Mouse (Mus musculus): Measurements from ENCODE around the gene Atp10a. TPM values are rescaled to one million over a fixed set of nuclear protein-coding genes. Genes with fewer than 3 reads are reported as not detected.
"Not testable (repeated sequence)": the region's sequence is repeated elsewhere in the genome, so short reads cannot be mapped to it uniquely, and the experiment has no call there.

Gene Atp10a
- total RNA-seq, 2 experiments from 2014 or later, result 1.5 to 1.8 TPM

DNA sequence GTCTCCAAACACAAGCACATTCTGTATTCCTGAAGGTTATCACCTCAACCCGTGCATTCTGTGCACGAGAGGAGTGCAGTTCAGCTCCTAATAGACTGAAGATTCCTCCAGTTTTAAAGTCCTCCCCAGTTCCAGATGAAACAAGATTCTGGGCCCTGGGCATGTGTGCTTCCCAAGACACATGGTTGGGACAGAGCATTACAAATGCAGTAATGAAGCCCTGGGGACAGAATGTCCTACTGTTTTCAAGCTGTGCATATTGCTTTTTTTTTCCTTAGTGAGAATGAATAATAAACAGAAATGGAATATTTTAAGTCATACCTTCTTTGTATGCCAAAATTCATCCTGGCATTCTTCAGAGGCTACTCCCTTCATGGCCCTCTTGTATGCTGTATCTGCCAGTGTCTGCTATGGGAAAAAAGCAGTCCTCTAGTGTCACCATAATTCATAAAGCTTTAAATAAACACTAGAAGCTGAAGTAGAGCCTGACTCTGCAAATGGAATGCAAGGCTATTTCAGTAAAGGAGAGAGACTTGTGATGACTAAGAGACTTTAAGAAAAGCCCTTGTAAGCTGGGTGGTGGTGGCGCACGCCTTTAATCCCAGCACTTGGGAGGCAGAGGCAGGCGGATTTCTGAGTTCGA is 116.2 kb downstream of the Atp10a start:
- intact Hi-C loops (cut with DNase I), result no loop called here
- DNase-seq, result no peak

DNA sequence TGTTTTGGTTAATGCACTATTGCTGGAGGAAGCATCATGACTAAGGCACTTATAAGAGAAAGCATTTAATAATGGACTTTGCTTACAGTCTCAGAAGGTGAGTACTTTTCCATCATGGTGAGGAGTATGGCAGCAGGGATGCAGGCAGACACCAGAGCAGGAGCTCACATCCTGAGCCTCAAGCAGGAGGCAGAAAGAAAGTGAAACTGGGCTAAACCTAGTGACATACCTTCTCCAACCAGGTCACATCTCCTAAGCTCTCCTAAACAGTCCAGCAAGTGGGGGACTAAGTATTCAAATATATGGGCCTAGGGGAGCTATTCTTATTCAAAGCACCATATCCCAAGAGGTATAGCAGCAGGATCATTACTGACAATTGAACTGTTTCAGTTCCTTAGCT is 123.2 kb downstream of the Atp10a start:
- intact Hi-C loops (cut with DNase I), result no loop called here
- no peak for DNase-seq

DNA sequence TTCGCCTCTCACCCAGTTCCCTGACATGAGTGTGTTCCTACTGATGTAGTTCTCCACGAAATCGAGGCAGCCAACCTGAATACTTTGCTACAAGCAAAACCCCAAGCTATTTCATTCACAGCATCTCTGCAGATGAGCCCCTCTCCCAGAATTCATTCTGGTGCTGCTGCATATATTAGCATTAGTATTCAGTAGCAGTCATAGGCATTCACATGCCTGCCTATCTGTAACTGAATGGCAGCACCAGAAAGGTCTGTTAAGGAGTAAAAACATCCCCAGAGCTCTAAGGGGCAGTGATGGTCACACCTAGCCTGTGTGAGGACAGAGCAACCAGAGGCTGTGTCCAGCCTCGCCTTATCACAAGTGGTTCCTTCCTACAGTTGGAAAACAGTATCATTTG is 131.0 kb downstream of the Atp10a start:
- intact Hi-C loops (cut with DNase I), result no loop called here
- no peak for DNase-seq

DNA sequence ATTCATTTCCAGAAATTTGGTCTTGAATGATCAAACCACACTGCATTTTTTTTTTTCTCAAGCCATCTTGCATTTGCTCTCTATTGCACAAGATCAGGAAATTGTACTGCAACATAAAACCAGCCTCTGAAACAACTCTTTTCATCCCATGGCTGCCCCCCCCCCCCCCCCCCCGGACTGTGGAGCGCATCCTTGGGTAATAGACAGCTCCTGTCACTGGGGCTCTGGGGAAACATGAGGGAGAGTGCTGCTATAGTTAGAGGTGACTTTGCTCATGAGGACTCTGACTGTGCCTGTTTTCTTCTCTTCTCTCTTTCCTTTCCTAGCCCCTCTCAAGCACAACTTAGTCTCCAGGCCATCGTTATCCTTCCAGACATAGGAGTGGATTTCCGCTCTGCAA is 131.6 kb downstream of the Atp10a start:
- DNase-seq, result no peak
- intact Hi-C loops (cut with DNase I), result no loop called here

DNA sequence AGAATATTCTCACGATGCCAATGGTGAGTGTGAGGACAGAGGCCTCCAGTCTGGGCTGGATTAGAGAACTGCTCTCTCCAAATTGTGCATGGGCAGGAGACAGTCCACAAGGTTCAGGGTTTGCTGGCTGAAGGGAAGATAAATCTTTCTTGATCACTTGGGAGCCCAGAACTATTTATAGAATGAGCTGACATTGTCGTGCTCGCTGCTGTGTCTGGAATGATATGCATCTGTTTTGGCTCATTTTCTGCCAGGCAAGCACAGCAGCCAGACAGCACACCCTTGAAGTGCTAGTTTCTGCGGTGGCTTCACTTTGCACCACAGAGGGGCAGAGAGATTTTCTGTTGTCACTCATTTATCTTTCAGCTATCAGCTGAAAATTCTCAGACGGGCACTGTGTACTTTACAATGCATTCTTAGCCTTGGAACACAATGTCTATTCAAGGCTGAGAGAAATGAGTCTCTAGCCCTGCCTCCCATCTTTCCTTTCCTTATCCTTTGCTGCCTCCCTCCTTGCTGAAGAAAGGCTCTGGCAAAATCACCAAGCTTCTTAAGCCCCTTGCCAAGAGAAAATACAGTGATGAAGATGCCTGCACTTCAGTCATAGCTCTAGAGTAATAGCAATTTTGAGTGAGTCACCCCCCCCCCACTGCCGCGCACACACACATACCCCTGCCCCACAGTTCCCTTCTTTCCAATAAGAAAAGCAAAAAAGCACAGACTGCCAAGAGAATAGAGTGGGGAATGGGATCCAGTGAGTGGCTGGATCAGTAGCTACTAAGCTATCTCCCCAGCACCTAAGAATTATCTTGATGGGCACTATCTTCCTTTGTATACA is 132.7 kb downstream of the Atp10a start:
- intact Hi-C loops (cut with DNase I), result no loop called here
- peak in 1 of 2 experiments; percentile 8 for DNase-seq

DNA sequence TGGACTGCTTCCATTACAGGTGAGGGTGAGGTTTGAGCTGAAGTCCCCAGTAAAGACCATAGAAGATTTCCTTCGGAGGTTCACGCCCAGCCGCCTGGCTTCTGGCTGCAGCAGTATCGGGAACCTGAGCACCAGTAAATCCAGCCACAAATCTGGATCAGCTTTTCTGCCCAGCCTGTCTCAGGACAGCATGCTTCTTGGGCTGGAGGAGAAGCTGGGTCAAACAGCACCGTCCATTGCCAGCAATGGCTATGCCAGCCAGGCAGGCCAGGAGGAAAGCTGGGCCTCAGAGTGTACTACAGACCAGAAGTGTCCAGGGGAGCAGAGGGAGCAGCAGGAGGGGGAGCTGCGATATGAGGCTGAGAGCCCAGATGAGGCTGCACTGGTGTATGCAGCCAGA is 141.3 kb downstream of the Atp10a start:
- no peak for DNase-seq
- intact Hi-C loops (cut with DNase I), result no loop called here

DNA sequence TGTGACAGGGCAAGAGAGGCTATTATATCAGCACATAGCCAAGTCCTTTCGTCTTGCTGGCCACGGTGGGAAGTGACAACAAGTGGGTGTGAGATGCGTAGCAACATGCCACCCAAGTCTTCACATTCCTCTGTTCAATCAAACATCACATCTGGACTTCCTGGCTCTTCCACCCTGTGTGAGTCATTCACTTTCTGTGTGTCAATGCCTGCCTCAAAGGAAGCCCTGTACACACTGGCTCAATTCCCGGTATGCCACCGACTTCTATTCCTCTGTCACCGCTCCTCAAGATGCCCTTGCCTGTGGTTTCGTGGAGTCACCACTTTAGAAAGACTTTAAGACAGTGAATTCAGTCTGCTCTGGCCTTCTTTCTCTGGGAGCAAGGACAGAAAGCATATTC is 144.9 kb downstream of the Atp10a start:
- intact Hi-C loops (cut with DNase I), result no loop called here
- no peak for DNase-seq

DNA sequence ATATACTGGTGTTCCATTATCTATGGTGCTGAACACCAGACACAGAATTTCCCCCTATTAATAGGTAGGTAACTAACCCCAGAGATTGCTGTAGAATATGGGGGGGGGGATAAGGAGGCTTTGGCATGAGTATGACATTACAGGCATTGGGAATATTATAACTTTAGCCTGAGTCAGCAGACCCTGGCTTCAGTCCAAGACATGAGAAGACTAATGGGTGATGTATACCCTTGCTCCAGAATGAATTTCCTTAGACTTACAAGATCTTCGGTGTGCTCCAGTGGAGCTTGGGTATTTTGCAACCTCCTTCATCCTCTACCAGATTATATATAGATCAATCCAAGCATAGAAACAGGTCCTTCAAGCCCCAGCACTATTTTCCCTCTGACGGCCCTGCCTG is 145.8 kb downstream of the Atp10a start:
- DNase-seq, result no peak
- intact Hi-C loops (cut with DNase I), result no loop called here

DNA sequence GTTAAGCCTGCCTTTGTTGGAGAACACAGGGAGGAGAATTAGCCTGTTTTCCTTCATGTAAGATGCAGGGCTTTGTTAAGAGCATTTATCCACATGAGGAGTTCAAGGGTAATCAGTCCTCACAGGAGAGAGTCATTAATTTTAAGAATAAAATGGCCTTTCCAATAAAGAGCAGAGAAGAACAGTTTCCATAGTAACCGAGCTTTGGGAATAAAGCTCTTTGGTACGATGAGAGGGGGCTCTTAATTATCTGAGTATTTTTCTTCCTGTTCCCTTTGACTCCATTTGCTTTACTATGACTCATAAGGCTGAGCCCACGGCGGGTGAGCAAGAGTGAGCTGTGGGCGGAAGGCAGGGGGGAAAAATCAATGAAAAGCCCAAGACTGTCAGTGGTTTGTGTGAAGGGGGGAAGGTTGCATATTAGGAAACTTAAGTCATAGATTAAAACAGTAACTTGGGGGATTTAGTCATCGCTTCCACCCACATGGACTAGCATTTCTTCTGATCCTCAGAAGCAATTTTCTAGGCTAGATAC is 166.2 kb downstream of the Atp10a start:
- intact Hi-C loops (cut with DNase I), result no loop called here
- no peak for DNase-seq

DNA sequence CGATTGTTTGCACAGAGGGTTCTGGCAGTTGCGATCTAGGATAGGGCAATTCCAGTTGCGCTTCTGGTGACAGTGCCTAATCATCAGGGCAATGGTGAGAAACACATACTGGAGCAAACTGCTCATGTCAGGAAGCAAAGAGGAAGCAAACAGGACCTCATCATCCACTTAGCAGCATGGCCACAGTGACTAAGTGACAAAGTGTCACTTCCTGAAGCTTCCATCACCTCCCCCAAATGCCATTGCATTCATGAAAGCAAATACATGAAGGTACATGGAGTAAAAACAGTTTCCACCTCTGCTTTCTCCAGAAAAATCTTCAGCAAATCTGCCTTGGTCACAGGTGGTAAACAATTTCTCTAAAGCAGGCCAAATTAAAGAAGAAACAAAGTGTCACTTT is 168.7 kb downstream of the Atp10a start:
- intact Hi-C loops (cut with DNase I), result no loop called here
- DNase-seq, result no peak

DNA sequence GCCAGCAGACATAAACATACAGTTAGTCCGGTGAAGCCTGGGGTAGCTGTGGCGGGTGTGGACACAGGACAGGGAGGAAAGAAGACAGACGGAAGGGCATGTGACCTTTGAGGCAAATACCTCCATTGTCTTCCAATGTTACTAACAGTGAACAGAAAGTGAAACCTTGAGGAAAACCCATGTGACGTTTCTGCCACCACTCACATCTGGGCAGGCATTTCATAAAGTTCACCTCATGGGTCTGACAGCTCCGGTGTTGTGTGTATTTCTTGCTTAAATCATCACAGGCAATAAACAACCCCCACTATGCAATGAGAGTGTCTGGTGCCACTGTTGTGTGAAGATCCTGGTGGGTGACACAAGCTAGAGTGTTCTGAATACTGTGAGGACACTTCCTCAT is 173.1 kb downstream of the Atp10a start:
- DNase-seq, result no peak
- intact Hi-C loops (cut with DNase I), result no loop called here

DNA sequence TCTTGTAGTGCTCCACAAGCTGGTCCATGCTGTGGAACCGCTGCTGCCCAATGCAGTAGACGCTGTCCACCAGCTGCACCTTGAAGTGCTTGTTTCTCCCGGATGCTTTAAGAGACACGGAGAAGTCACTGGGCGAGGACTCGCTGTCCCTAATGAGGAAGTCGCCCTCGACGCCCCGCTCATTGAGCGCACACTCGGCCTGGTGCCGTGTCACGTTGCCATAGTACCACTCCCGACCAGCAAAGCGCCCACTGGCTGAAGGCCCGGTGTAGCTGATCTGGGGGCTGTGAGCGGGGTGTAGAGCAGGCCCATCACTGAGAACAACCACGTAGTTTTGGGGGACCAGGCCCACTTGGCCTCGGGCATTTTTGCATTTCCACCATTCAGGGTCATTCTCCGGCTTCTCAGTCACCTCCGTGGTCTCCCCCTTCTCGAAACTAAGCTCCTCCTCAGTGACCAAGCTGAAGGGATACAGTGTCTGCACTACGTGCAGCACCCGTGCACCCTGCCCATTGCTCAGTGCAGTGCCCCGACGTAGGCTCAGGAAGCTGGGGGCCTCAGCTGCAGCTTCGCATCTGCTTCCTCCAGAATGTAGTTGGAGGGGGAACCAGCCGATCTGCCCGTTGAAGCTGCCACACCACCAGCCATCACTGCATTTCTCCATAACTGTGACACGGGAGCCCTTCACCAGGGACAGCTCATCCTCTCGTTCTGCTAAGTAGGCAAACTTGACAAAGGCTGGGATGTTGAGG is 181.1 kb downstream of the Atp10a start:
- intact Hi-C loops (cut with DNase I); DNase-seq: not testable (repeated sequence)

DNA sequence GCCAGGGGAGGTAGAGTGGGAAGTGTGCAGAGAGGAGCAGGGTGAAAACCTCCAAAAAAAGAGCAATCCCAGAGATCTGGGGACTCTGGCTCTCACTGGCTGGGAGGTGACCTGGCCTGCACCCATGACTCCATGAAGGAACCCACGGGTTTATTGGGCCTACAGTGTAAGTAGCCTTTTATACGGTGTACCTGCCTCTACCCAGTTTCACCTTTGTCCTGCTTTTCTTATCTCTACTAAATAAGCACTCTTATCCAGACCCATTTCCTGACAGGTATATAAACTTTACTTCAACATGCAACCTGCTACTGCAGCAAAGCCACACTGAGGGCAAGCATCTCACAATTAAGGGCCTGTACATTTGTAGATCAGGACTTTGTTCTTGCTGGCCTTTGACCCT is 184.4 kb downstream of the Atp10a start:
- no peak for DNase-seq
- intact Hi-C loops (cut with DNase I), result no loop called here

DNA sequence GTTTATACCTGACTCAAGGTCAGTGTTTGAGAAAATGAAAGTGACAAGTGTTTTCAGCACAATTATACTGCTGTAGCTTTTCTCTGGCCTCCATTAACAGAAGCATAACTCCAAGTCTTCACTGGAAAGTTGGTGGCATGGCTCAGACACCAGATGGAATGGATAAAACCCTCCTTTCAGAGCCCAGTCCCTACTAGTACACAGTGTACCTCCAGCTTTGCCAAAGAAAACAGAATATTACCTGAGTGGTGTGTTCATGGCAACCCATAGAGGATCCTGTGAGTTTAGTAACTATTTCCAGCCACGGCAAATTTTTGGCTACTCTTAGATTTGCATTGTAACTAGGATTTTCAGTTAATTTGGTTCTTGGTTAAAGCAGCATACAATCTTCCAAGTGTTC is 185.1 kb downstream of the Atp10a start:
- intact Hi-C loops (cut with DNase I), result no loop called here
- no peak for DNase-seq

DNA sequence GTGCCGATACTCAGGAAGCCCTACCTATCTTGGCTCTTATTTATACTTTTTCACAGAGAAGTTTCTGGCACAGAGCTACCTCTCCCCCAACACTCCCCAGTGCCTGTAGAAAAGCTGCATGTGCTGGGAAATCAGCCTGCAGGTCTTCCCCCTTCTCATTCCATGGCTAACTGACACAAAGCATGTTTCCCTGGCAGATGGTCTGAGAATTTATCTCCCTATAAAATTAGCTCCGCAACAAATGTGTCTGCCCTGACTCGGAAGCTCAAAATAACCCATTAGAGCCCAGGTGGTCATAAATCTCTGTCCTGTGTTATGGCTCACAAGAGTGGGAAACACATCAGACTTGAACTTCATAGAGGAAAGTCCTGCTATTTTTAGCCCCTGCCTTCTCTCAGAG is 186.9 kb downstream of the Atp10a start:
- intact Hi-C loops (cut with DNase I), result no loop called here
- DNase-seq, result peak in 1 of 2 experiments; percentile 21

DNA sequence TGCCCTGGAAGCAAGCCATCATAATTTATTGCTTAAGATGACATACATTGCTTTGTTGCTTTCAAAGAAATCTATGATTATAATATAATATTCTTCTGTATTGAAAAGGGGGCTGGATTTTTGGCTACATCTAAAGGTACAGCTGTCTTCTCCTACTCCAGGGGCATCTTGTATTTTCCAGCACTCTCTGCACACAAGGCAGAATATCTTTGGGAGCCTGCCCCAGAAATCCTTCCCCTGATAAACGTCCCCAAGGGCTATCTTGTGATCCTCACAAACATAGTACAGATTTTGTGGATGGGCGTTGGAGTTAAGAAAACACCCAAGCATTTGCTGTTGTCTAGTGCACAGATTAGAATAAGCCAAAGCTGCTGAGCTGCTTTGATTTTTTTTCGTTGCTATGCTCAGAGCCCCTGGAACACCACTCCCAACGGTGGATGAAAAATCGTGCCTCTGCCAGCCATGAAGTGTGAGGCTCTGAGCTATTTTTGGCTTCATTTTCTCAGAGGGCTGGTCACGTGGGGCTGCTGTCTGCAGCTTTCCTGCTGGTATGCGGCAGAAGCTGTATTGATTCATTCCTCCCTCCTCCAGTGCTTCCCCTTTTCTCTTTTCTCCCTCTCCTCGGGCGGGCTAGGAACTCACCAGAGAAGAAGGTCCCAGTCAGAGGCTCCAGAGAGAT is 187.9 kb downstream of the Atp10a start:
- intact Hi-C loops (cut with DNase I), result no loop called here
- DNase-seq, result peak; percentile 67 to 71

DNA sequence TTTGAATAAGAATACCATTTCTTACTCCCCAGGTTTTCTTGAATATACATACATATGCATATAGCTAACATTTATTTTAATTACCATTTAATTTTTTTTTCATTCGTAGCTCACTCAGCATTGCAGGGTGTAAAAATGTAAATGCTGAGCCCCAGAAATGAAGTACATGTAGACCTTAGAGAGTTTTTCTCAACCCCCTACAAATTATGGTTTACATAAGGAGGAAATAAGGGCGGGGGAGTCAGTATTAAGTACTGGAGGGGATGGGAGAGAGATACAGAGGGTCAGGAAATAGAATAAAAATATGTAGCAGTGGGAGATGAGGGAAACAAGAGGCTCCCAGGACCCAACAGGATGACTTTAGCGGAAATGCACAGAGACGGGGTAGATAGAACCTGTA is 188.5 kb downstream of the Atp10a start:
- intact Hi-C loops (cut with DNase I), result no loop called here

DNA sequence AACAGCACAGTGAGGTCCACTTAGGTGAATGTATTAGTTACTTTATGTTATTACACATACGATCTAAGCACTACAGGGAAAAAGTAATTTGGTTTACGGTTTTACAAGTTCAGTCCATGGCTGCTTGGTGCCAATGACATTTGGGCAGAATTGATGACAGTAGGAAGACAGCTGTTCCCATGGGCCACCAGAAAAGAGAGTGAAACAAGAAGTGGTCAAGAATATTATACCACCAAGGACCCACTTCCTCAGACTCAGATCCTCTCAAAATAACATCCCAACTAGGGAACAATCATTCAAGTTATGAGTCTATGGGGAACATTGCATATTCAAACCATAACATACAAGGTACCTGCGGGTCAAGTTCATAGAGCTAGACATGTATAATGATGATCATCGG is 203.0 kb downstream of the Atp10a start:
- intact Hi-C loops (cut with DNase I), result no loop called here
- no peak for DNase-seq

More for the DNA sequence above, 188.5 kb downstream of the Atp10a start:
- no peak for DNase-seq

DNA sequence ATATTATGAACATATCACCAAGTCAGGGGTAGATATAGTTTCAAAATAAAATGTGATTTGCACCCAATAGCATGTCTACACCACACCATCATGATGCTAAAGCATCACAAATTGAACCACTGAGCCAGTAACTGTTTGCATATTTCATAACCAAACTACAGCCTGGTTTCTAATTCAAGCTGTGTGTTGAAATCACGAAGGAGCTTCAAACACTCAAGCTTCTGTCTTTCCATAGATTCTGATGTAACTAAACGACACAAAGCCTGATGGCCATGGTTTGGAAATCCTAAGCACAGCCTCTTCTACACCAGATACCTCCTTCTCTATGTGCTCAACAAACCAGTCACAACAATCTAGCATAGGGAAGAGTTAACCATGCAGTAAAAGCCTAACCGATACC is 207.2 kb downstream of the Atp10a start:
- no peak for DNase-seq
- intact Hi-C loops (cut with DNase I), result no loop called here

DNA sequence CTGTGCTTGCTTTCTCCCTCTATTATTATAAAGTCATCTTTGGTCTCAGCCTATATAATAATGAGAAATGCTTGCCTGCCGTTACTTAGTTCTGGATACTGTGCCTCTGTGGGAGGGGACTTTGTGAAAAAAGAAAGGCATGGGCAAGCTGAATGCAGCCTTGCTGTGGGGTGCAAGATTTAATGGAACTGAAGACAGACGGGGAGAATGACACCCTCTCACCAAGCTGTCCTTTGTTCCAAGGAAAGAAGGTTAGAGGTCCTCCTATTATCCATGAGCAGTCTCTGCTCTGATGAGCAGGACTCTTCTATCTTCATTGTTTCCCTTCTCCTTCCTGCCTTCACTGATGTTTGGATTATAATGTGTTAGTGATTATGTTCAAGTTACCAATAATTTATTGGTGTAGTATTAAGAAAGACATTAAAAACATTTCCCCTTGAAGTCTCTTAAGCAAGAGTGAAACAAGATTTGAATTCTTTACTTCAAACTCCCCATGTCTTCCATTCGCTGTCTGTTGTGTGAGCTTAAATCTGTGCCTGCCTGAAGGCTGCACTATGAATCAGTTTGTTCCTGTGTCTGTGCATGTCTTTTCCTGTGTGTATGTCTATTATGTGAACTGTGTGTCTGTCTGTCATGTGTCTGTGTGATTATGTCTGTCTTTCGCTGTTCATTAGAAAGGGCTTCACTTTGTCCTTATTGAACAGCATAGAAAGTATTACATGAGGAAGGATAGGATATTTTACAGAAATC is 211.1 kb downstream of the Atp10a start:
- DNase-seq, result no peak
- intact Hi-C loops (cut with DNase I), result no loop called here
